Mouse (Mus musculus) ES-E14 (cell line): Measurements from ENCODE around the gene Tnfrsf1b.
A peak's percentile ranks its signal among the peaks of the same experiment; 100 is the strongest.

Experiments used
- CHD2 ChIP-seq: IDR thresholded peaks from 2 replicates; pipeline ENCODE4 v1.6.1; 2014; ENCODE audit warnings: mild to moderate bottlenecking, low read depth, low read length, inconsistent platforms
- MAFK ChIP-seq: IDR thresholded peaks from 2 replicates; pipeline ENCODE4 v1.6.1; 2014; ENCODE audit warnings: mild to moderate bottlenecking, low read depth, low read length, inconsistent platforms; ENCODE audit not compliant: insufficient read depth
- ZNF384 ChIP-seq: IDR thresholded peaks from 2 replicates; pipeline ENCODE4 v1.6.1; 2012; ENCODE audit warnings: low read depth, low read length, inconsistent platforms

GRCm38 (mm10) chr4:145194559-145195162, 52.0 kb downstream of the Tnfrsf1b start, which contains the start of gene Vps13d:
- TF ChIP-seq CHD2 = no peak
- peak; percentile 28; the same call in 1 of the 2 replicates for TF ChIP-seq MAFK
- TF ChIP-seq ZNF384 = 0 out of 2 replicates have a peak, but pooled peaks have one; percentile 24
